Mouse (Mus musculus) hindbrain, postnatal 0 days (tissue): ENCODE measurements around the gene BC048562. TPM values are rescaled to one million over a fixed set of nuclear protein-coding genes. Genes with fewer than 3 reads are reported as not detected.
A peak's percentile ranks its signal among the peaks of the same experiment; 100 is the strongest.

Experiments
- ATAC-seq: fragments of 200-750 bp; cut with Nextera tagmentation; 2 replicates; pipeline ENCODE4 v1.8.0; 2017; ENCODE audit warnings: mild to moderate bottlenecking, moderate TSS enrichment, moderate library complexity
- DNase-seq: peaks from one replicate; pipeline ENCODE4 v3.0.0-alpha.2; 2015; ENCODE audit warnings: low spot score
- H3K27ac ChIP-seq: fragments of 300-500 bp; sonication (generic); 2 replicates; pipeline ENCODE4 v1.5.1; 2014; ENCODE audit warnings: mild to moderate bottlenecking
- H3K27me3 ChIP-seq: fragments of 300-500 bp; sonication (generic); 2 replicates; pipeline ENCODE4 v1.6.1; 2014; ENCODE audit warnings: low read length, mixed read lengths; ENCODE audit not compliant: insufficient read depth
- H3K36me3 ChIP-seq: fragments of 300-500 bp; sonication (generic); 2 replicates; pipeline ENCODE4 v1.6.1; 2014; ENCODE audit warnings: low read length, mixed read lengths; ENCODE audit not compliant: insufficient read depth
- H3K4me1 ChIP-seq: fragments of 300-500 bp; sonication (generic); 2 replicates; pipeline ENCODE4 v1.6.1; 2014; ENCODE audit warnings: antibody characterized with exemption, low read length, mixed read lengths; ENCODE audit not compliant: insufficient read depth
- H3K4me2 ChIP-seq: fragments of 300-500 bp; sonication (generic); 2 replicates; pipeline ENCODE4 v1.6.1; 2014; ENCODE audit warnings: low read depth, mild to moderate bottlenecking, low read length, moderate library complexity, mixed read lengths
- H3K4me3 ChIP-seq: fragments of 300-500 bp; sonication (generic); 2 replicates; pipeline ENCODE4 v1.5.1; 2014; ENCODE audit warnings: low read length
- H3K9ac ChIP-seq: fragments of 300-500 bp; sonication (generic); replicated peaks from 2 replicates; pipeline ENCODE4 v1.6.1; 2014; ENCODE audit warnings: mild to moderate bottlenecking, low read length, moderate library complexity, mixed read lengths
- H3K9me3 ChIP-seq: fragments of 300-500 bp; sonication (generic); 2 replicates; pipeline ENCODE4 v1.6.1; 2016; ENCODE audit warnings: low read length, mixed read lengths
- CTCF ChIP-seq: IDR thresholded peaks from 2 replicates; pipeline ENCODE4 v1.5.1; 2016; ENCODE audit warnings: antibody characterized with exemption, control low read depth, low read depth
- WGBS: fragments of 180-500 bp; shearing (Covaris S2); extraction: QIAGEN DNeasy Blood & Tissue Kit; methylation state at CpG from one replicate; pipeline ENCODE4 v1.1.7; 2014; 5-methylcytosine and 5-hydroxymethylcytosine counted together
- polyA plus RNA-seq: library from polyadenylated mRNA; unstranded; fragments of >200 nt; fragmentation: Nextera tagmentation; extraction: Ambion mirVana; gene quantifications from 2 replicates; pipeline ENCODE4 v1.2.1, GENCODE M21; 2015
- total RNA-seq: library from RNA; depleted of rRNA; stranded (reverse); fragments of >200 nt; gene quantifications from 2 replicates; pipeline ENCODE4 v1.2.3, GENCODE M21; 2014

Gene BC048562
- total and polyA plus RNA-seq, 2 experiments from 2014 or later = not detected

GRCm38 (mm10) chr9:108454429-108454828, 18.1 kb downstream of the BC048562 start:
- ATAC-seq (no peak), DNase-seq (no peak)
- no peak overlapping the region for H3K4me3 ChIP-seq
- no peaks in the 10 kb centered on the region for H3K36me3 ChIP-seq
- 86% methylated on average over 6 of the region's 6 CpGs for WGBS
- H3K27ac ChIP-seq = no peak overlapping the region
- no peak for TF ChIP-seq CTCF
- no peak overlapping the region for H3K4me2 ChIP-seq
- no peak overlapping the region for H3K9ac ChIP-seq
- H3K9me3 ChIP-seq = no peaks in the 10 kb centered on the region
- peaks cover 26% of the 10 kb centered on the region for H3K4me1 ChIP-seq
- H3K27me3 ChIP-seq = no peaks in the 10 kb centered on the region

GRCm38 (mm10) chr9:108455747-108456571, 19.7 kb downstream of the BC048562 start:
- DNase-seq = no peak
- no peak for TF ChIP-seq CTCF

GRCm38 (mm10) chr9:108456953-108457352, 20.7 kb downstream of the BC048562 start:
- Histone ChIP-seq H3K4me3 (no peak overlapping the region), H3K4me2 (no peak overlapping the region), H3K9ac (no peak overlapping the region), H3K27me3 (no peaks in the 10 kb centered on the region), H3K9me3 (no peaks in the 10 kb centered on the region), H3K27ac (no peak overlapping the region), H3K36me3 (no peaks in the 10 kb centered on the region), H3K4me1 (peaks cover 10% of the 10 kb centered on the region)
- TF ChIP-seq CTCF = no peak
- ATAC-seq (no peak), DNase-seq (no peak)
- WGBS = 87% methylated on average over 10 of the region's 10 CpGs

More at GRCm38 (mm10) chr9:108455747-108456571, 19.7 kb downstream of the BC048562 start:
- H3K36me3 ChIP-seq = no peaks in the 10 kb centered on the region
- no peaks in the 10 kb centered on the region for H3K9me3 ChIP-seq
- H3K4me1 ChIP-seq = peaks cover 10% of the 10 kb centered on the region; the same call in 1 of the 2 replicates
- H3K4me2 ChIP-seq = no peak overlapping the region
- no peaks in the 10 kb centered on the region for H3K27me3 ChIP-seq
- WGBS = 78% methylated on average over 12 of the region's 12 CpGs
- H3K9ac ChIP-seq = no peak overlapping the region
- no peak for ATAC-seq
- H3K4me3 ChIP-seq = no peak overlapping the region
- H3K27ac ChIP-seq = no peak overlapping the region

GRCm38 (mm10) chr9:108459939-108460318, 23.6 kb downstream of the BC048562 start:
- no peaks in the 10 kb centered on the region for H3K9me3 ChIP-seq
- peaks cover 3% of the 10 kb centered on the region for H3K4me1 ChIP-seq
- no peak for DNase-seq
- ATAC-seq = peak; percentile 25; the same call in 1 of the 2 replicates
- no peak overlapping the region; the same call in 1 of the 2 replicates for H3K9ac ChIP-seq
- TF ChIP-seq CTCF = no peak
- peak overlapping the region; percentile 91 for H3K4me3 ChIP-seq
- peak overlapping the region; percentile 95 for H3K4me2 ChIP-seq
- peak overlapping the region; percentile 91; the same call in 1 of the 2 replicates for H3K27ac ChIP-seq
- WGBS = 91% methylated on average over 1 of the region's 1 CpGs
- no peaks in the 10 kb centered on the region for H3K27me3 ChIP-seq
- H3K36me3 ChIP-seq = peaks cover 15% of the 10 kb centered on the region; the same call in 1 of the 2 replicates

- H3K36me3 ChIP-seq = peaks cover 18% of the 10 kb centered on the region; the same call in 1 of the 2 replicates
- ATAC-seq (peak; percentile 89), DNase-seq (peak; percentile 94)
- H3K4me2 ChIP-seq = peak within 1 kb of the TSS; percentile 95
- 1% methylated on average over 39 of the region's 52 CpGs for WGBS
- TF ChIP-seq CTCF = no peak
- peak within 1 kb of the TSS; percentile 91 for H3K27ac ChIP-seq
- peak within 1 kb of the TSS; percentile 91 for H3K4me3 ChIP-seq
- H3K27me3 ChIP-seq = no peaks in the 10 kb centered on the region
- H3K9me3 ChIP-seq = no peaks in the 10 kb centered on the region
- peaks cover 3% of the 10 kb centered on the region for H3K4me1 ChIP-seq
- peak within 1 kb of the TSS; percentile 89 for H3K9ac ChIP-seq
Observed at GRCm38 (mm10) chr9:108460319-108461178, 24.3 kb downstream of the BC048562 start, which contains the start of gene Ccdc71. Gene Ccdc71, plus strand, starts transcription at chr9:108460527.

GRCm38 (mm10) chr9:108461181-108461631, 24.9 kb downstream of the BC048562 start, which contains the start of gene Klhdc8b:
Gene Klhdc8b, minus strand, starts transcription at chr9:108461581.
- whole genome bisulfite sequencing = 22% methylated on average over 11 of the region's 11 CpGs
- no peaks in the 10 kb centered on the region for H3K27me3 ChIP-seq
- ATAC-seq = no peak
- peaks cover 3% of the 10 kb centered on the region for H3K4me1 ChIP-seq
- H3K36me3 ChIP-seq = peaks cover 19% of the 10 kb centered on the region; the same call in 1 of the 2 replicates
- no peak for TF ChIP-seq CTCF
- peak within 1 kb of the TSS; percentile 89 for H3K9ac ChIP-seq
- H3K27ac ChIP-seq = peak within 1 kb of the TSS; percentile 91
- peak within 1 kb of the TSS; percentile 95 for H3K4me2 ChIP-seq
- no peaks in the 10 kb centered on the region for H3K9me3 ChIP-seq
- H3K4me3 ChIP-seq = peak within 1 kb of the TSS; percentile 91
- no peak for DNase-seq
